Mouse (Mus musculus) cerebellum, adult 2 months (tissue): Measurements from ENCODE around the gene Selenoi.

Experiments used
- CTCF ChIP-seq: fragments of 200-500 bp; IDR thresholded peaks from 2 replicates; pipeline ENCODE4 v1.5.1; 2011; ENCODE audit warnings: low read depth, mild to moderate bottlenecking, control low read depth, low read length, moderate library complexity, borderline replicate concordance; ENCODE audit not compliant: insufficient read depth
- POLR2A ChIP-seq: fragments of 200-500 bp; IDR thresholded peaks from 2 replicates; pipeline ENCODE4 v1.6.1; 2011; ENCODE audit warnings: low read length, control low read depth, borderline replicate concordance; ENCODE audit not compliant: insufficient read depth

DNA sequence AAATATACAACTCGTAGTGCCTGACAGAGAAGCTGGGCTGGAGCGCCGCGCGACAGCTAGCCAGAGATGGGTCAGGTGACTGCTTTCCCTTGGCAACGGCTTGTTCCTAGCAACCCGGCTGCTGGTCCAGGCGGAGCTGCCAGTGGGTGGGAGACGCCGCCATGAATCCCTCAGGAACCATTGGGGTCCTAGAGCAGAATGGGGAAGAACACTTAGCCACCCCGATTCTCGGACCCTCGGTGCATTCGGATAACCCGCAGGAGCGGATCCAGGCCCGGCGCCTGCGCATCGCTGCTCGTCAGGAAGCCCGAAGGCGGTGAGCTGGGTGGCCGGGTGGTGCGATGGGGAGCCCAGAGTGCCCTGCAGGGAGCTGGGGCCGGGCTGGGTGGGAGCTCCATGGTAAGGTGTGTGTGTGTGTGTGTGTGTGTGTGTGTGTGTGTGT is 48.9 kb downstream of the Selenoi start, which contains the start of gene Drc1:
- TF ChIP-seq CTCF (no peak), POLR2A (no peak)
